8 mouse cellular contexts compared by ENCODE assay signal in the genomic region with DNA sequence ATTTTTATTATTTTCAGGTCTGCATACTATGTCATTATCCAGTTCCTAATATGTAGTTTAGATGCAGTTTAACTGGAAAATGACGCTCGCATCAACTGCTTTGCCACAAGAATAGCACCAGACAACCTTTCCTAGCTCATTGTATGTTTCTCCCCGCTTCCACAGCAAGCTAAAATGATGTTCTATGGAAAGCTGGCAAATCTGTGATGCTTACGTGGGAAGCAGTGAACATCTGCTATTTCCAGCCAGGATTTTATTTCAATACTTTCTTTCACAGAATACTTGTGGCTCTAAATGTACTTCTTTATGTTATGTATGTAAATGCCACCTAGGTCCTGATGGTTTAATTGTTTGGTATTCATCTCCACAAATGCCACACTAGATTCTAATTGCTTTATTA.
"Had no signal": no experiment of that assay in that cellular context is flagged by ENCODE, and none has a peak within 500 bp of the region (broad histone marks: within the 10 kb centered on the region; RNA-seq: fewer than 3 reads in every experiment).

No protein-coding gene starts in this region.

- DNase-seq: kidney, adult 18-20 months; kidney, postnatal 10 days; kidney, postnatal 4 days; lung, adult 2 months; lung, postnatal 36 days; spleen, adult 18-20 months; thymus, adult 2 months; thymus, postnatal 25 days had no signal
